In the genomic region with DNA sequence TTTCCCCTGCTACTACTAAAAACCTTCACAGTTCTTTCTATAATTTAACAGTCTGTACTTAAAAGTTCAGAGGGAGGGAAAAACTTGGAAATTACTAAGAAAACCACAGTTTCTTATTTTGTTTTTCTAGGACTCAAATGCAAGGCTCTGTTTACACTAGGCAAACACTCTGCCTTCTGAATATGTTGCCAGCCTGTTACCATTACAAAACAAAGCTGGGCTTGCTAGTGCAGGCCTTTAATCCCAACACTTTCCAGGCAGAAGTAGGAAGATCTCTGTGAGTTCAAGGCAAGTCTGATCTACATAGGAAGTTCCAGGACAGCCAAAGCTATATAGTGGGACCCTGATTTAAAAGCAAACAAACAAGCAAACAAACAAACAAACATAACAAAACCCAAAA, we compare ENCODE assay signal across 34 mouse cellular contexts.
"Had no signal": no experiment of that assay in that cellular context is flagged by ENCODE, and none has a peak within 500 bp of the region (broad histone marks: within the 10 kb centered on the region; RNA-seq: fewer than 3 reads in every experiment).

No protein-coding gene starts in this region.

- H3K4me2 ChIP-seq: heart, embryonic 11.5 days; heart, embryonic 12.5 days; heart, embryonic 13.5 days; heart, embryonic 15.5 days; hindbrain, embryonic 12.5 days; hindbrain, embryonic 13.5 days; hindbrain, embryonic 14.5 days; hindbrain, embryonic 15.5 days; intestine, embryonic 15.5 days; kidney, embryonic 15.5 days had no signal

- H3K9me3 ChIP-seq: heart, embryonic 10.5 days; heart, embryonic 12.5 days; heart, embryonic 13.5 days; heart, embryonic 15.5 days; hindbrain, embryonic 10.5 days; hindbrain, embryonic 12.5 days; hindbrain, embryonic 13.5 days; hindbrain, embryonic 15.5 days; intestine, embryonic 15.5 days; kidney, embryonic 15.5 days had no signal

- H3K4me1 ChIP-seq: hindbrain, embryonic 13.5 days; hindbrain, embryonic 15.5 days had no signal

- H3K27me3 ChIP-seq: heart, embryonic 12.5 days; heart, embryonic 13.5 days; heart, embryonic 15.5 days; hindbrain, embryonic 12.5 days; hindbrain, embryonic 13.5 days; hindbrain, embryonic 15.5 days; intestine, embryonic 15.5 days; kidney, embryonic 15.5 days had no signal

- H3K4me3 ChIP-seq: heart, embryonic 10.5 days; heart, embryonic 12.5 days; heart, embryonic 13.5 days; heart, embryonic 15.5 days; hindbrain, embryonic 10.5 days; hindbrain, embryonic 12.5 days; hindbrain, embryonic 13.5 days; hindbrain, embryonic 15.5 days; intestine, embryonic 15.5 days; kidney, embryonic 15.5 days; layer of hippocampus, adult 2 months; left cerebral cortex, adult 2 months had no signal

- DNase-seq: heart, postnatal 10 days; heart, postnatal 14 days; heart, postnatal 36 days; kidney, adult 11 months; kidney, adult 18-20 months; kidney, adult 2 months; kidney, adult 8-10 months; kidney, adult 9 months; kidney, postnatal 10 days; kidney, postnatal 14 days; kidney, postnatal 25 days; kidney, postnatal 36 days; kidney, postnatal 4 days; layer of hippocampus, adult 9-11 months; layer of hippocampus, postnatal 36 days had no signal

- H3K27ac ChIP-seq: heart, embryonic 10.5 days; heart, embryonic 15.5 days; hindbrain, embryonic 10.5 days; hindbrain, embryonic 12.5 days; hindbrain, embryonic 13.5 days; hindbrain, embryonic 14.5 days; hindbrain, embryonic 15.5 days; hindbrain, postnatal 0 days; intestine, embryonic 15.5 days; kidney, embryonic 15.5 days; kidney, postnatal 0 days; layer of hippocampus, adult 2 months; left cerebral cortex, adult 2 months had no signal

- H3K9ac ChIP-seq: heart, embryonic 12.5 days; heart, embryonic 13.5 days; heart, embryonic 15.5 days; hindbrain, embryonic 12.5 days; hindbrain, embryonic 13.5 days; hindbrain, embryonic 14.5 days; hindbrain, embryonic 15.5 days; intestine, embryonic 15.5 days; kidney, embryonic 15.5 days had no signal

- H3K36me3 ChIP-seq: heart, embryonic 10.5 days; heart, embryonic 12.5 days; heart, embryonic 13.5 days; heart, embryonic 15.5 days; hindbrain, embryonic 10.5 days; hindbrain, embryonic 12.5 days; hindbrain, embryonic 13.5 days; hindbrain, embryonic 15.5 days; intestine, embryonic 15.5 days; kidney, embryonic 15.5 days had no signal

- ATAC-seq: hindbrain, embryonic 16.5 days; hindbrain, postnatal 0 days; inflammation-experienced regulatory T-cells, adult 6 months; intestine, embryonic 15.5 days; intestine, postnatal 0 days had no signal
